Comparison of ENCODE assay signal across 8 mouse cellular contexts in the genomic region with DNA sequence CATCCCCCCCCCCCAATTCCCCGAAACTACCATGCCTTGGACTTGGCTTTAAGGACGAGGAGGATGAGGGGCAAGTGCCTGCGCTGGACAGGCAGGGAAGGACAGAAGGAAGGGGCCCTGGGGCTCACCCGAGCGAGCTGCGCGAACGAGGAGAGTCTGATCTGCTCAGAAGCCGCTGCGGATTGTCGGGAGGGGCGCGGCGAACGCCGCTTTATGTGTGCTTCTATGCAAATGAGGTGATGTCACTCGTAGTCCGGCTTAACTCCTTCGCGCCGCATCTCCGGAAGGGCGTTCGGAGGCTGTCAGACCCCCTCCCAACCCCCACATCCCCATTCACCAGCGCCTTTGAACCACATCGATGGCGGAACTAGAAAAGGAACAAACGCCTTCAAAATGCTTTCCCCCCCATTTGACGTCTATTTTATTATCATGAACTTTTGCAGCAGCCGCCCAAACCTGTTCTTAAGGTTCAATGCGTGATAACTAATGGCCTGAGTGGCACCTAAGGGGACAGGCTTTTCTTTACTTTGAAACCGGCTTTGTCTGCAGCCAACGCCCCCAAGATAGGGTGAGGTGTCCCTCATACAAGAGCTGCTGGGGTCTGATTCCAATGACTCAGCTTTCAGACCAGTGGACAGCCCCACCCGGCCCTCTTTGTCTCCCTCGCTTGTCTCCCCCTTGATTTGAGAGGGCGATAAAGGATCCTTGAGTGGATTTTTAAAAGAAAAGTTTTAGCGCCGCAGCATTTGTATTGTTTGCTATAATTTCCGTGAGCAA. TPM values are rescaled to one million over a fixed set of nuclear protein-coding genes. Genes with fewer than 3 reads are reported as not detected.
DNase-seq lines count a peak whose midpoint lies in the region; ATAC-seq and TF ChIP-seq lines count a peak whose summit lies in the region.

A gene (minus strand): TSS at position 338 of the 777 bp plus-strand sequence.

- peak; percentile 94 for ATAC-seq in hindbrain, postnatal 0 days

- DNase-seq in ZHBTc4 (ENCODE audit: low read depth, low spot score): peak; percentile 87
- peak; percentile 32 to 62 for DNase-seq in gastrocnemius, adult 8-10 months (ENCODE audit: low spot score in 2 of 2)
- peak; percentile 89 for DNase-seq in hindbrain, postnatal 0 days (ENCODE audit: low spot score)
- DNase-seq in left cerebral cortex, adult 9 months (ENCODE audit: low spot score in 2 of 2): peak; percentile 56 to 80
- DNase-seq in right cerebral cortex, adult 2 months (ENCODE audit: low spot score in 2 of 2): peak; percentile 69 to 79
- DNase-seq in urinary bladder, postnatal 14 days (ENCODE audit: low spot score): peak; percentile 83

- H3K4me3 ChIP-seq in cortical plate, adult 2 months (ENCODE audit: insufficient read depth, low read length): peak within 1 kb of the TSS; percentile 78
- H3K4me3 ChIP-seq in hindbrain, postnatal 0 days (ENCODE audit: low read length): peak within 1 kb of the TSS; percentile 56
- peak within 1 kb of the TSS; percentile 94 for H3K4me3 ChIP-seq in megakaryocyte, embryonic 14.5 days (replicated peaks)

- peak; percentile 100 for TF ChIP-seq POLR2A in cortical plate, adult 2 months (IDR thresholded peaks at IDR 0.05; ENCODE audit: extremely low read depth, insufficient read depth, low read length)

- peak within 1 kb of the TSS; percentile 75 for H3K9ac ChIP-seq in hindbrain, postnatal 0 days (replicated peaks; ENCODE audit: low read length)

- H3K4me1 ChIP-seq in cortical plate, adult 2 months (ENCODE audit: control insufficient read depth, insufficient read depth, low read length): no peaks in the 10 kb centered on the region; the same call in 1 of the 2 replicates
- H3K4me1 ChIP-seq in hindbrain, postnatal 0 days (ENCODE audit: insufficient read depth, low read length): no peaks in the 10 kb centered on the region; the same call in 1 of the 2 replicates
- H3K4me1 ChIP-seq in megakaryocyte, embryonic 14.5 days: peaks cover 43% of the 10 kb centered on the region

- no peak for TF ChIP-seq CTCF in cortical plate, adult 2 months (IDR thresholded peaks at IDR 0.05; ENCODE audit: extremely low read depth, insufficient read depth, low read length)
- no peak for TF ChIP-seq CTCF in hindbrain, postnatal 0 days (IDR thresholded peaks at IDR 0.05; ENCODE audit: low read depth)

- H3K27ac ChIP-seq in cortical plate, adult 2 months (ENCODE audit: insufficient read depth, low read length): peak within 1 kb of the TSS; percentile 98
- H3K27ac ChIP-seq in hindbrain, postnatal 0 days: peak within 1 kb of the TSS; percentile 86

- no peaks in the 10 kb centered on the region for H3K36me3 ChIP-seq in hindbrain, postnatal 0 days (ENCODE audit: insufficient read depth, low read length)
- peaks cover 16% of the 10 kb centered on the region for H3K36me3 ChIP-seq in megakaryocyte, embryonic 14.5 days (replicated peaks; ENCODE audit: low read length)

- H3K27me3 ChIP-seq in hindbrain, postnatal 0 days (ENCODE audit: insufficient read depth, low read length): no peaks in the 10 kb centered on the region; the same call in 1 of the 2 replicates
- peaks cover 5% of the 10 kb centered on the region for H3K27me3 ChIP-seq in megakaryocyte, embryonic 14.5 days (replicated peaks)

- H3K4me2 ChIP-seq in hindbrain, postnatal 0 days (ENCODE audit: low read depth, low read length): peak within 1 kb of the TSS; percentile 61

- no peaks in the 10 kb centered on the region for H3K9me3 ChIP-seq in hindbrain, postnatal 0 days (ENCODE audit: low read length)
- no peaks in the 10 kb centered on the region for H3K9me3 ChIP-seq in megakaryocyte, embryonic 14.5 days

- WGBS in hindbrain, postnatal 0 days: 21% methylated on average over 39 of the region's 39 CpGs

RNA-seq across cellular contexts. Expression of the gene that starts here (rescaled TPM):
- 2,113 and 2,186 TPM in 2 replicates for polyA plus RNA-seq in cortical plate, adult 2 months (2012; rRNA removed)
- total RNA-seq in gastrocnemius, adult 8-10 months (2022): 100 to 1,000 TPM; 149 to 210 (median 158) TPM
- 879 and 1,090 TPM in 2 replicates for total RNA-seq in hindbrain, postnatal 0 days (2014; rRNA removed)
- polyA plus RNA-seq in hindbrain, postnatal 0 days (2015; fragmentation: Nextera tagmentation; extraction: Ambion mirVana): 4,785 and 5,074 TPM in 2 replicates
- 91.6 and 827 TPM in 2 replicates for polyA plus RNA-seq in megakaryocyte, embryonic 14.5 days (2012; ENCODE audit: insufficient read depth, low replicate concordance)

Comparison
In these comparisons a context has a peak if more than half of its experiments do, and no peak if none do; other contexts are left out.
1. Peak in every context shown above with its lines: DNase-seq, ATAC-seq, H3K4me3 ChIP-seq and H3K27ac ChIP-seq.